Mouse (Mus musculus) small intestine, adult 2 months (tissue): ENCODE results near the gene Mylk2.

Experiments used
- CTCF ChIP-seq: fragments of 200-500 bp; IDR thresholded peaks from 2 replicates; pipeline ENCODE4 v1.5.1; 2012; ENCODE audit warnings: low read depth, mild to moderate bottlenecking, control low read depth, inconsistent platforms, low read length, moderate library complexity, mixed read lengths; ENCODE audit not compliant: insufficient replicate concordance, insufficient read length; ENCODE audit errors: extremely low read depth
- POLR2A ChIP-seq: fragments of 200-500 bp; IDR thresholded peaks from 2 replicates; pipeline ENCODE4 v1.6.1; 2012; ENCODE audit warnings: low read depth, mild to moderate bottlenecking, control low read depth, inconsistent platforms, low read length, moderate library complexity

- TF ChIP-seq CTCF = no peak
- no peak for TF ChIP-seq POLR2A
Measured at GRCm38 (mm10) chr2:152905036-152905829, 5.9 kb upstream of the Mylk2 start.
